Mouse (Mus musculus): ENCODE measurements around the gene Ssh1.

The Ssh1 gene

DNA sequence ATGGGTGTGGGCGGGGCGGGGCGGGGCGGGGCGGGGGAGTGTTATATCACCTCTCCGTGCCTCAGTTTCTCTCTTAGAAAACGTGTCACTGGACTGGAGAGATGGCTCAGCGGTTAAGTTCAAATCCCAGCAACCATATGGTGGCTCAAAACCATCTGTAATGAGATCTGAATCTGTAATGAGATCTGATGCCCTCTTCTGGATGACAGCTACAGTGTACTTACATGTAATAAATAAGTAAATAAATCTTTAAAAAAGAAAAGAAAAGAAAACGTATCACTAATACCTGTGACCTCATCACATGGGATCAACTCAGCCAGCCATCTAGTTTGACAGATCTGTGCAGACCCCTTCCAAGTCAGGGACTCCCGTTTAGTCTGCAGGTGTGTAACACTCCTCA lies 64.2 kb downstream of the Ssh1 start:
- no peak for DNase-seq

DNA sequence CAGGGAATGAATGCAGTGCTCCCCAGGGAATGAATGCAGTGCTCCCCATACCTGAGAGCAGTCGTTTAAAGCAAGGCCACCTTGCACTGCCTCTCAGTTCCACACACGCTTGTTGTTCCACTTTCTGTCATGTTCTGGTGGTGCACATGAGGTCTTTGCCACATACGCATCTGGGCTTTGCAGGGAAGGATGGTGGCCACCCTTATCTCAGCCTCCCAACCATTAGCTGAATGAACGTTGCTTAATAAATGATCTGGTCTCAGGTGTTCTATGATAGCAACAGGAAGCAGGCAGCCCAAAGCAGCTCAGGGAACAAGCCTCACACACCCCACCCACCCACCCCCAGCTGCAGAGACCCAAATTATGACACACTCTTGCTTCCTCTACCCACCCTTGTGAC lies 69.1 kb downstream of the Ssh1 start:
- DNase-seq, result no peak

DNA sequence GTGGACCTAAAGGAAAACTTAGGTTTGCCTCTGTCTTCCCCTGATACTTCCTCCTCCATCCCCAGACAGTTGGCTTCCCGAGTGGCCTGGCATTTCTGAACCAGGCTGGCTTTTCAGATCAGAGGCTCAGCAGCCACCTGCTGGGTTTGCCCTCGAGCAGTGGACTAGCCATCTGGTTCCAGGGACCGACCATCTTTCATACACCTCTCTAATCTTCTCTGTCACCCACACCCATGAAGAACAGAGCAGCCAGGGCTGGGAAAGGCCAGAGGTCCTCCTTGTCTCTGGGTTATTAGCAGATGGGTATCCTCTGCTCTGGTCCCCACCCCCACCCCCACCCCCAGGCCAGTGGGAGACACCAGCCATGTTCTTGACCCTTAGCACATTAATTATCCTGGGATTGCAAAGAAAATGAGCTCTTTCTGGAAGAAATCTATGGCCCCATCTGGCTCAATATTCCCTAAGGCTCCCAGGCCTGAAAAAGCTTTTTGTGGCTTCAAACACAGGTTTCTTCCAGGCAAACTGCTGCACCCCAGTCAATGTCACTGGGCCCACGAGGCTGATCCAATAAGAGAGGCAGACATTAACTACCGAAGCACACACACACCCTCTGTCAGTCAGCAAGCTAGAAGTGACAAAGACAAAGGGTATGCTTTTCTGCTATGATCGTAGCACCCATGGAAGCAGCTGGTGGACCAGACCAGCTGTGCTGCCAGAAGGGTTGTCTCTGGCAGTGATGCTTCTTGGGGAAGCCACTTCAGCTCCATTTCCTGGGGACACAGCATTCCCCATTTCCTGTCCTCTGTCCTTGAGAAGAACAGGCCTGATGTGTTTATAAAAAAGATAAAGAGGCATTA lies 72.2 kb downstream of the Ssh1 start:
- no peak for DNase-seq

DNA sequence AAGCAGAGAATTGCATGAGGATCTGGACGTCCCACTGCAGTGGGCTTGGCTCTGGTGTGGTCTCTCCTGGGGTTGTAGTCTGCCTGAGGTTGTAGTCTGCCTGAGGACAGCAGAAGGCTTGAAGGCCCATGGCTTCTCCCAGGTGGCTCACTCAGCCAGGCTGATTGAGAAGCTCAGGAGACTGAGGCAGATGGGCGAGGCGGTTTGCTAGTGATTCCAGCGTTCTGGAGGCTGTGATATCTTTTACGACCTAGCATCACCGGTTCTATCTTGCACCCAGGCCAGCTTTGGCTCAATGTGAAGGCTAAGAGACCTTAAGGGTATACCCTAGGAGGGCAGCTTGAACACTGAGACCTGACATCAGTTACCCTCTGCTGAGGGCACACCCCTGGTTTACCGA lies 74.6 kb downstream of the Ssh1 start:
- DNase-seq, result no peak

DNA sequence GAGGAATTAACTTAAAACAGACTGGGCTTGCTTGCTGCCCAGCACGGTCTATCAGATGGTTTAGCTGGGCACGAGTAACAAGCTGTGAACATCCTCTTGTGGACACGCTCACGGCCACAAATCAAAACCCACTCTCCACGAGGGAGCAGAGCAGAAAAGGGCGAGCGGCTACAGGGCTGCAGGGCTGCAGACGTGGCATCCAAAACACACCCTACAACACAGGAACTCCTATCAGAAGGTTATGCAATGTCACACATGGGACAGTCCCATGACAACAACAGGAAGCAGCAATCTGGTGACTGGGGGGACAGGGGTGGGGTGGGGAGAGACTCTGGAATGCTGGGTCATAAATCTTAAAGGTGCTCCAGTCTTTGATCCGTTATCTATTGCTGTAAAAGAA lies 75.0 kb downstream of the Ssh1 start:
- peak; percentile 19 to 23 for DNase-seq

DNA sequence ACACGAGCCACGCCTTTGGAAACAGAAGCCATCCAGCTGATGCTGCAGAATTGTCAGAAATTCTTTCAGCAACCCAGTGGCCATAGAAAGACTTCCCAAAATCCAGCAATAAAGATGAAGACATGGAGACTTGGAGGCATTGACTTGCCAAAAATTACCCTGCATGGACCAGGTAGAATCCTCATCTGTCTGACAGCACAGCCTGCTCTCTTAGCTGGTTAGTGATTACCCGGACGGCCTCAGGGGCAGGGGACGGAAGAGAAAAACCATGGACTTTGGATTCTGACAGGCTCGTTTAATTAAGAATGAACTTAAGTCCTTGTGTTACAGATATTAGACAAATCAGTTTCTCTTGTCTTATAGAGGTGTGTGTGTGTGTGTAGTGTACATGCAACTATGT lies 83.0 kb downstream of the Ssh1 start:
- no peak for DNase-seq

DNA sequence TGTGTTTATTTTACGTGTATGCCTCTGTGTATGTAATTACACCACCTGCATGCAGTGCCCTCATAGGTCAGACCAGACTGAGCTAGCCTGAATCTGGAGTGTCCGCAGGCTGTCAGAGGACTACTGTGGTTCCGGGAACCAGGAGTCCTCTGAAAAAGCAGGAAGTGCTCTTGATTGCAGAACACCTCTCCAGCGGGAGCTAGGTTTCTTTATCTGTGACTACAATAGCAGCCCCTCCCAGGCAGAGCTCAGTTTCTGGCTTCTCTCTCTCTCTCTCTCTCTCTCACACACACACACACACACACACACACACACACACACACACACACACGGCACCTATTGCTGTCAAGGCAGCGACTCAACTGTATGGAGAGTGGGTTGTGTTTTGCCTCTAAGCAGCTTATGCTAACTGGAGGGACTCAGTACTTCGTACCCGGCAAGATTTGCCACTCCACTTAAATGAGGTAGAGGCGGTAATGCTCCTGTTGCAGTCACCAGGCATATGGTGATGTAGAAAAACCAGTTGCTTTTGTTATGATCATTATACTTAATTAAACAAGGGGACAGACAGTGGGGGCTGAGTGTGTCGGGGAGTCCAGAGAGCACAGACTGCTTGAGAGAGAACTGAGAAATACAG lies 83.5 kb downstream of the Ssh1 start:
- DNase-seq, result no peak

DNA sequence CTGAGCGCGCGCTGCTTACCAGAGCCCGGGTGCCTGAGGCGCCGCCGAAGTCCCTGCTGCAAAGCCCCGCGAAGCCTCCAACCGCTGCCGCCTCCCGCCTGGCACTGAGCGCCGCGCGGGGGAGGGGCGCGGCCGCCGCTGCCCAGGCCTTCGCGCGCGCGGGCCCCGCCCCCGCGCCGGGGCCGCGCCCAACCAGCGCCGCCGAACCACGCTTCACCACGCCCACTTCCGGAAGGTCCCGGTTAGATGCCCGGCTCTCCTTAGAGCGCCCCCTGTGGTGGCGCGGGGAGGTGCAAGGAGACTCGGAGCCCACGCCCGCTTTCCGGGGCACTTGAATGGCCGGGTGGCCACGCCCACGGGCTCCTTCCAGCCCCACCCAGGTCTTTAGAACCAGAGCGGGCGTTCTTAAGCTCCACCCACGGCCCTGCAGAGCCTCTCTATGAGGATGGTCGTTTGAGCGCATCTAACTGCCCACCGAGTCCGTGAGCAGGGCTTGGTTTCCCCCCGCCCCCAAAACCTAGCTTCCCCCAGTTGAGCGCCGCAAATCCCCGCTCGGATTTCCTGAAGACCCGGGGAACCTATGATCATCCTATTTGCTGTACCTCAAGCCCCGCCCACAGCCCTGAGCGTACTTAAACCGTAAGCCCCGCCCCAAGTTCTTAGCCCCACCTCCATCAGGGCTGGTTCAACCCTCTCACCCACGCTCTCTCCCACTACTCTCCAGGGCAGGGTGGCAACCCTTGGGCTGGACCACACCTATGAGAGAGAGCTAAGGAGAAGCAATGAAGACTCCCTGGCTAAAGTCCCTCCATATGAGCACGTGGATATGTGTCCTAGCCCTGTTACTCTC lies 84.9 kb downstream of the Ssh1 start, which contains the start of gene Coro1c:
Gene Coro1c (minus strand): TSS at position 167 of the 850 bp plus-strand sequence.
- peak; percentile 100 for DNase-seq

DNA sequence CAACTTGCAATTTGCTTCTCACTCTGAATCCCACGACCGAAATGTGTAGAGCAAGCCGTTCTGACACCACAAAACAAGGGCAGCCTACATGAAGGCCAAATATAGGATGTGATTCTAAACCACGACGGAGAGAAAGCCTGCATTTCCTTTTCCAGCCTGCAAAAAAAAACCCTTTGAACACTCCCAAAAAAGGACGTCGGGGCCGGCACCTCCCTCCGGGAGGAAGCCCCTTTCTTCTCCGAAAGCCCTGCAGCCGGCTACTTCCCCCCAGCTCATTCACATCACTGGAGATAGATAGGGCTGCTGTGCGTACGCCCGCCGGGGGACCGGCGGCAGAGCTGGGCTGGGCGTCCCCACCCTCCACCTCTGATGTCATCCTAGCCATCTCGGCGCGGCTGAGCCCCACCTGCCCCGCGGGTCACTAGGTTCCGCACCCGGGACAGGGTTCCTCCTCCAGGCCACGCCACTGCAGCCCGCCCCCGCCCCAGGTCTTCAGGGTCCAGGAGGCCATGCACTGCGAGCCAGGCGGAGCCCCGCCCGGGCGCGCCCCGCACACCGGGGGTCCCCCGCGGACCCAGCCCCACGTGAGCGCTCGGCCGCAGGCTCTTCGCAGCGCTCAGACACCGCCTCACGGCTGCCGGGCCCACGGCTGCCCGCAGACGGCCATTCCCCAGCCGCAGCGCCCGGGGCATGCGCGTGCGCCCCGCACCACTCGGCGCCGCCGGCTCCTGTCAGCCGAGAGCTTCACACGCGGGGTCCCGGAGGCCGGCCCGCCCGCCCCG lies 85.7 kb downstream of the Ssh1 start:
- DNase-seq, result peak; percentile 82 to 83

DNA sequence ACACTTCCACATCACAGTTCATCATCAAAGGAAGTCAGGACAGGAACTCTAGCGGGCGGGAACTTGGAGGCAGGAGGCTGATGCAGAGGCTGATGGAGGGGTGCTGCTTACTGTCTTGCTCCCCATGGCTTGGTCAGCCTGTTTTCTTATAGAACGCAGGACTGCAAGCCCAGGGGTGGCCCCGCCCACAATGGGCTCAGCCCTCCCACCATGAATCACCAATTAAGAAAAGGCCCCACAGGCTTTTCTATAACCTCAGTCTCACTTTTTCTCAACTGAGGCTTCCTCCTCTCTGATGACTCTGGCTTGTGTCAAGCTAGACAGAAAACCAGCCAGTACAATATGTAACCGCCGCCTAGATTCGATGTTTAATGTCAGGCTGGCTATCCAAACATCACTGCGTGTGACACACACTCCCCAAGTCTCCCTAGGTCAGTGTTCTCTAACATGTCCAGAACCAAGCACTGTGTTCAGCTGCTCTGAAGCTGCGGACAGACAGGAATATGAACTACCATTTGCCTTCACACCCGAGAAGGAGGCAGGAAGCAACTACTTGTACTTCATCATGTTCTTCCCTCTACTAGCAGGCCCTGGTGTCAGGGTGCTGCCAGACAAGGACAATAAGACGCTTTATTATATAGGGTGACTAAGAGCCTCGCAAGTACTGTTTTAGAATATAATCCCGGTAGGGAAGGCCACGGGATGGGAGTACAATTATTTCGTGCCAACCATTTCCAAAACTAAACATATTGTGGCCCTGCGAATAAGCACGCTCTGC lies 86.5 kb downstream of the Ssh1 start:
- peak; percentile 65 to 71 for DNase-seq

DNA sequence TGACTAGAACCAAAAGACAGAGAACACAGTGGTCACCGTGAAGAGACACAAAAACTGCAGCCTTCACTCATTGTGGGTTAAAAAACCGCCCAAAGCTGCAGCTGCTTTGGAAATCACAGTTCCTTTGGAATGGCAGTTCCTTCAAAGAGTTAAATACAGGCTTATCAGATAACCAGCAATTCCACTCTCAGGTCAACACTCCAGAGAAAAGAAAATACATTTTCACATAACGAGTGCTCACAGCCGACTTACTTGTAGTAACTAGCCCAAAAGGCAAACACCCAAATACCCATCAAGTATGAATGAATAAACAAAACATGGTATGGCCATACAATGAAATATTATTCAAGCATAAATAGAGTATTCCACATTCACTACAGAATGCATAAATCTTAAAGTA lies 88.7 kb downstream of the Ssh1 start:
- no peak for DNase-seq

DNA sequence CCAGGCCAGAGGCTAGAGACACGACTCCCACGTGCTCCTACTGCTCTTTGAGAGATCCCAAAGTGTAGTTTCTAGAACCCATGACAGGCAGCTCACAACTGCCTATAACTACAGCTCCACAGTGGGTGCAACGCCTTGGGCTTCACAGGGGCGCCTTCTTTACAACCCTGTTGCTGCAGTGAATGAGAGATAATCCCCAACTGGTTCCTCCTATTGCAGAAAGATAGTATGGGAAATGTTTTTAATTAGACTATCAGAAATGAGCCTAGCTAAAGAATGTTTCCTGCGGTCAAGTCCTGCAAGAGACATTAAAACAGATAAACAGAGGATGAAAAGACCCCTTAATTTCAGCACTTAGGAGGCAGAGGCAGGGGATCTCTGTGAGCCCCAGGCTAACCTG lies 90.7 kb downstream of the Ssh1 start:
- no peak for DNase-seq

DNA sequence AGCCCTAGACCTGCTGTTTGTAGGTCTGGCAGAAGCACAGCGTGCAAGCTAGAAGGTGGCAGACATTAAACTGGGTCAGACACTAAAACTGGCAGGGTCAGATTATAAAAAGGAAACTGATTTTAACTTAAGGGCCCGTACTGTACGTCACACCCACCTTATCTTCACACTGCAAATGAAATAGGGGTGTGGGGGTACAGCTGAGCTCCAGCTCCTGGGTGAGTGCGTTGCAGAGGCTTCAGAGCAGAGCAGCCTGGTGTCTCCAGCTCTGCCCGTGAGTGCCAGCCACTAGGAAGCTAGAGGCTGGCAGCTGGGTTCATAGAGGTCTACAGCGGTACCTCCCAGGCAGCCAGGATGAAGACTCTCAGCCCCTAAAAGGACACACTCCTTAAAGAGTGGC lies 91.7 kb downstream of the Ssh1 start:
- DNase-seq, result no peak

DNA sequence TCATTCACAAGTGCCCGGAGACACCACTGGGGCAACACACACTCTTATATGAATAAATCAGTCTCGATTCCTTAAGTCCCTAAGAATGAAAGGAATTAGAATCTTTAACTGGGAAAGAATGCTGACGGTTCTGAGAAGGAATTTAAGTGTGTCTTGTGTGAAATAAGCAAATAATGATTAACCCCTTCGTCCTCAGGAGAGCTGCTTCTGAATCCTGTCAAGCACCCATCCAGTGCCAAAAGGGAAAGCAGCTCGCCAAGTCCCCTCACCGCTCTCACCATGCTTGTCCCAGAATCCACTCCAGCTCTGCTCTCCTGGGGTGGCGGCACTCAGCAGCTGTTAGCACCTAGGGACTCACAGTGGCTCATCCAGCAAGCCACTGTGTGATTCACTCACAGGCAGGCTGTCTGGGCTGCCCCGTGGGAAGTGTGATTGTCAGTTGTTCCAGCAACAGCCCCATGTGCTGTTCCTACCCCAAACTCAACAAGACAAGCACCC lies 92.6 kb downstream of the Ssh1 start:
- no peak for DNase-seq

DNA sequence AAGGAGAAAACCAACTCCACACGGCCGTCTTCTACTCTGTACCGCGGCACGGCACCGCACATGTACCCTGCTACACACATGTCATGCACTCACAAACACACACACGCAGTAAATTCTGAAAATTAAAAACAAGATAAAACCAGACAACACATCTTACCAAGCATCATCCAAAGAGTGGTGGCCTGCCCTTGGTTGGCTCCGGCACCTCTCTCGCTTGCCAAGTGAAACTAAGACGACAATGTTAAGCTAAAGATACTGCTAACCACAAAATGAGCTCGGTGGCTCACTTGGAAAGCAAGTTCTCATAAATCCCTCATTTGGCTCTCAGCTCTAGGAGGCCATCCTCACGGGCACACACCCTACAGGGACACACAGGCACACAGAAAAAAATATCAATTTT lies 94.2 kb downstream of the Ssh1 start:
- no peak for DNase-seq

DNA sequence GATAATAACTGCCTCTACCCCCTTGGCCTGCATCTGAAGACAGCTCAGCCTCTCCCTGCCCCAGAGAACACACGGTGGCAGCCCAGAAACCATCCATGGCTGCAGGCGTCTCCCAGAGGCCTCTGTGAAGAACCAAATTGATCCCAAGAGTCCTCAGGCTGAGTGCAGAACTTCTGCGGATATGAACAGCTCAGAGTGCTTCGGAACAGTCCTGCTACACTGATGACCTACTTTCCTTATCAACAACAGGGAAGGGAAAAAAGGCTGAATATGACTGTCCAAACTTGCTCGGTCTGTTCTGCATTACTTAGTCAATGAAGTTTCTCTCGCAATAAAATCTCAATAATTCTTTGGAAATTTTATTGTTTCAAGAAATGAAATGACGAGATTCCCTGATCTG lies 101.7 kb downstream of the Ssh1 start:
- DNase-seq, result no peak

DNA sequence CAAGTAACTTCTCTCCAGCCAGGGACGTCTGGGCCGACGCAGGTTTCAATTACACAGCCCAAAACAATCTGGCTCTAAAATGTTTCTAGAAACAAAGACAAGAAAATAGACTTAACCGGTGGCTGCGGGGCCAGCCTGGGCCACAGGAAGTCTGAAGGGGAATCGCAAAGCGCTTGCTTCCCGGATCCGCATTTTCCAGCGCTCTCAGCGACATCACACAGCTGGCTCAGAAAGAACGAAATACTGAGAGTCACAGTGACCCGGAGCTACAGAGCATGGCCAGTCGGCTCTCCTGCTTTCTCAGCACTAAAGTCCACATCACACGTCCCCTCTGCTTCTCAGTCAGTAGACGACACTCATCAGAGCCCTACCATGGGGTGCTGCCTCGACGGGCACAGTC lies 102.8 kb downstream of the Ssh1 start:
- no peak for DNase-seq

DNA sequence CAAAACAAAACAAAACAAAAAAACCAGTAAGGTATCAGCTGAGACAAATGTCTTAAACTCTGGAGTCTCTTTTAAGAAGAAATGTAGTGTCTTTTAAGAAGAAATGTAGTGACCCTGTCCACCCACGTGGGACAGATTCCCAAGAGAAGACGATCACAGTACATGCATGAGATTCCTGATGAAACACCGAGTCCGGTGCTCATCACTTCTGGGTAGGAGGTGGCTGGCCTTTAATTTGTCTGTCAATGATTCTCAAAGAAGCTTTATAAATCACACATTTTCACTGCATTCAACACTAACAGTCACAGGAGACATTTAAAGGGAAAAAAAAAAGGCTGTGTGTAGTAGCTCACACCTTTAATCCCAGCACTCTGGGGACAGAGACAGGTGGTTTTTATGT lies 103.8 kb downstream of the Ssh1 start:
- DNase-seq, result no peak

DNA sequence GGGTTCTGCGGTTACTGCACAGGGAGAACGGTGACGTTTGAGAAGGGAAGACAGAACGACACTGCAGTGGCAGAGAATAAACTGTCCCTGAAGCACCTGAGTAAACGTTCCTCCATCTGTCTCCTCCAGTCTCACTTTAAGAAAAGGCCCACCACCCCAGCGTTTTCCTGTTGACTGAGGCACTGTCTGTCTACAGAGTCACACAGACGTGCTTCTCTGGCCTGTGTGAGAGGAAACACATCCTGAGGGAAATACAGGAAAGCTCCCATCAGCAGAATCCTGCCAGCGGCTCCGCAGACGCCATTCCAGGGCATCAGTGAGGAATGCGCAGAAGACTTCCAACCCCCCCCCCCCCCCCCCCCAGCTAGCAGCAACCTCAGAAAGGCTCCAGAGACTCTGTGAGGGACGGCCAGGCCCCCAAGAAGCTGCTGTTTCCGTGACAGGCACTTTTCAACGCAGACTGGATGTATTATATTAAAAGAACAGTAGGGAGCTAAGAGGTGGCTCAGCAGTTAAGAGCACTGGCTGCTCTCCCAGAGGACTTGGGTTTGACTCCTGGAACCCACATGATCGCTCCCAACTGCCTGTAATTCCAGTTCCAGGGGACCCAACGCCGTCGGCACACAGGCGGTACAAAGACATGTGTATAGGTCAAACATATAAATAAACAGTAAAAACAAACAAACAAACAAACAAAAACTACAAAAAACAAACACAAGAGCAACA lies 104.3 kb downstream of the Ssh1 start:
- no peak for DNase-seq

DNA sequence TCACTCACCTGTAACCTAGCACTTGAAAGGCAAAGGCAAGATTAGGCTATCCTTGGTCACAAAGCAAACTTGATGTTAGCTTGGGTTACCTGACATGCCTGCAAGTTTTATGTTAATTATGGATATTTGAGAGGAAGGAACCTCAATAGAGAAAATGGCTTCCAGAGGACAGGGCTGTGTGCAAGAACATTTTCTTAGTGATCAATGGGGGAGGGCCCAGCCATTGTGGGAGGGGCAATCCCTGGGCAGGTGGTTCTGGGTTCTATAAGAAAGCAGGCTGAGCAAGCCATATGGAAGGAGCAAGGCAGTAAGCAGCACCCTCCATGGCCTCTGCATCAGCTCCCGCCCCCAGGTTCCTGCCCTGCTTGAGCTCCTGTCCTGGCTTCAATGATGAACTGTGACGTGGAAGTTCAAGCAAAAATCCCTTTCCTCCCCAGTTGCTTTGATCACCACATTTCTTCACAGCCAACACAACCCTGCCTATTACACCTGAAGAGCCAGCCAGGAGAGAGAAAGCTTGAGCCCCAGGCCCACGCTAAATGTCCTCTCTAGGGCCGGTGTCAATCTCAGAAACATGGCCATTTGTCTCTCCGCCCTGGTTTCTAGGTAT lies 105.4 kb downstream of the Ssh1 start:
- DNase-seq, result no peak

DNA sequence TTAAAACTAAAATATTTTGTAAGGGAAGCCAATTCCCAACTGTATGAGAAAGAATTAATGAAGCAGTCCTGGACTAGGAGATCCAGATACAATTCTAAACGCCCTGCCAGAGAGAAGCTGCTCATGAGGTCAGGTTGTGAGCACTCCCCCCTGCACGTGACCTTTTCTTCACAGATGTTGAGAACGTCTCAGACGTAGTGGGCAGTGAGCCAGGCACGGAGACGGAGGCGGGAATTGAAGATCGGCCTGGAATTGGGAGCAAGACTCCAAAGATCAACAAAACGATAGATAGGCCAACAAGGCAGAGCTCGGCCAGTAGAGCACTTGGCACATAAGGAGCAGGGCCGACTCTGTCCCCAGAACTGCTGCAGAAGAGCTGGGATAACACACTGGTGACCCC lies 106.6 kb downstream of the Ssh1 start:
- DNase-seq, result no peak

Measured in B cell, adult 2 months (primary cell).